Mouse (Mus musculus): Measurements from ENCODE around the gene Nudt17. TPM values are rescaled to one million over a fixed set of nuclear protein-coding genes. Genes with fewer than 3 reads are reported as not detected.

Nudt17 gene
- 2.9 TPM for polyA plus RNA-seq (2015; fragmentation: Illumina TruSeq; extraction: RNeasy Lipid Tissue Mini Kit (QIAGEN cat#74804); ENCODE audit: insufficient read depth, low read depth, low replicate concordance)

DNA sequence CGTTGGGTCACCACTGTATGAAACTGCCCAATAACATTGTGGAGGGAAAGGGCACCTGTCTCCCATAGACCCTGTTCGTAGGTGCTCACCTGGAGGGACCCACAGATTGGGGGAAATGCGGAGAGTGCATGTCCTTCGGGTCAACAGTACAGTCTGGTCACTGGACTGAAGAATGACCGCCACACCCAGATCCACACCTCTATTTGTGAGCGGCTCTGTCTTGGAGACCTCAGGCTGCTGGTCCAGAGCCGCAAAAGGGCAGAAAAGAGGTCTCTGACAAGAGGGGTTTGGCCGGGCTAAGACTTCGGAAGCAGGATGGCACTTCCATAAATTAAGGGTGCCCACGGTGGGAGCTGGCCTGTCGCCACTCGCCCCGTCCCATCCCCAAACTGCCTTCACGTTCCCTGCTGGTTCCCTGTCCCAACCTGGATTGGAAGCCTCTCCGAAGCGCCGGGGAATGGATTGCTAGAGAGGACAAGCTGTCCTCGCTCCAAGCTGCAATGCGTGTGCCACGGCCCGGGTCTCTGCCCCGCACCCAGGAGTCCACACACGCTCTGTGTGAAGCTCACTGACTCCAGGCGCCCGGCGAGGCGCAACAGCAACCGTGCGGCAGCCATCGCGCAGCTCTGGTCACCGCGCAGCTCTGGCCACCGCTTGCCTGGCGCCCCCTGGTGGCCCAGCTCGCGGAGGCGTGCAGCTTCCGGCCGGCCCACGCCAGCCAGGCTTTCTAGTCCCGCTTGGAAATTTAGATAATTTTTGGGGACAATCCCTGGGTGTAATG is at the start of gene Nudt17:
Nudt17 (minus strand) TSS at position 660 of the 781 bp plus-strand sequence.

DNA sequence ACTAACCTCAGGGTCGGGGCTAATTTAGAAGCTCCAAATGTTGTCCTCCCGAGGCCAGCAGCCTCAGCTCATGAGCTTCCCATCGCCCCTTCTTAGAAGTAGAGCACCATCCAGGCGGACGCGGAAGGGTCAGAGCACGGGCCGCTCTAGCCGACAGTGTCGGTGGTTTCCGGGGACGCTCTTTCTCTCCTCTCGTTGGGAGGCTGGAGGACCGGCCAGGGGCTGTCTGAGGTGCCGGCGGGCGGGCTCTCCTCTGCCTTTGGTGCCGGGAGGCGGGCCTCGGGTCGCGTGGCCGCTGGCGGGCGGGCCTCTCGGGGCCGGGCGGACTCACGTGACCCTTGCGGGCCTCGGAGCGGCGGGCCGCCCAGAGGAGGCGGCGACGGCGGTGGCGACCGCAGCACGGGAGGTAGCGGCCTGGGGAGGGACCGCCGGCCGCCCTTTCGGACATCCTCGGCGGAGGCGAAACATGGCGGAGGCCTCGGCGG is 19.0 kb upstream of the Nudt17 start, which contains the start of the genes Polr3c and Rnf115:
Polr3c (minus strand) TSS at position 286 of the 485 bp plus-strand sequence.
Rnf115 (plus strand) TSS at position 322 of the 485 bp plus-strand sequence.

DNA sequence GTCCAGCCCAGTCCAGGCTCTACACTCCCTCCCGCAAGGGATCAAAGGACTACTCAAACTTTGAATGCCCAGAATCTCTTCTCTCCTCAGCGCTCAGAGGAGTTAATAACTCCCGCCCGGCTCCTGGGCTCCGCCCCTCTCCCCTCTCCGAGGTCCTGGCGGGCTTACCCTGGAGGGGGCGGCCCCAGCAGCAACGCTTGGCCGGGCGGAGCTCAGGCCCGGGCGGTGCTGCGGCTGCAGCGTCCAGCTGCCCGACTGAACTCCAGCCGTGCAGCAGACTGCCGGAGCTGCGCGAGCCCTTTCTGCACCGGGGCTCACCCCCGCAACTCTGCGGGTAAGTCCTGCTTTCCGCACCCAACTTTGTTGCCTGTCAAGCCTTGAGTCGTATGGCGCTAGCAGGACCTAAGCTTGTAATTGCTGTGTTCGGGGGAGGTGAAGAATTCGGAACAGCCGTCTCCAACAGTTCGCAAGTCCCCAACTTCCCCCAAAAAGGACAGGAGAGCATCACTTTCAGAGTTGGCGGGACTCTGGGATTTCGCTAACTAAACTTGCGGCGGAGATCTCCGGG is 12.1 kb downstream of the Nudt17 start, which contains the start of gene Pias3:
Pias3 (plus strand) TSS at position 187 of the 568 bp plus-strand sequence.

DNA sequence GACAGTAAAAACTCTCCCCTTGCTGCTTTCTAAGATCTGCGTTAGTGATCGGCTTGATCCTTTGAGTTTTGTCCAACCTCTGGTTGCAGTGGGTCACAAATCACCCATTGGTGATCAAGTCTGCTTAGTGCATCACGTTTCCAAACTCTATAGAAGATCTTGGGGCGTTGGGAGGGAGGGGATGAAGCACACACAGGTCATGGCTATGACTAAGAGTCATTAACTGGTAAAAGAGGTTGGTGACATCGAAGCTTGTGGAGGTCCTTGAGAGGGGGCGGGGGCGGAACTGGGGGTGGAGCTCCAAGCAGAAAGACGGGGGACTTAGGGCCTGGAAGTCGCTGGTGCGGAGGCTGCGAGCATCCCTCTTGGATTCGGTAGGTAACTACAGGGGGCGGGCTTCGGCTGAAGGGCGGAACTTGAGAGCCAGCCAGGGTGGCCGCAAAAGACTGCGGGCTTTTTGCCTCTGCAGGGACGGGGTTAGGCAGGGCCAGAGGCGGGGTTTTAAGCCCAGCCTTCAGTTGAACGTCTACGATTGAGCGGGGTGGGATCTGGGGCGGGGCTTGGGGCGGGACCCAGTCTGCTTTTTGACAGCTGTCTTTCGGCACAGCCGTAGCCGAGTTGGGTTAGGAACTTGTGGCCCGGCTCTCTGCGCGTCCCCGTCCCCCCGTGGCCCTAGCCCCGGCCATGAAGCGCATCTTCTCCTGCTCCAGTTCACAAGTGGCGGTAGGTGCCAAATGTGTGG is 38.5 kb downstream of the Nudt17 start, which contains the start of gene Ankrd35:
Ankrd35 (plus strand) TSS at position 405 of the 742 bp plus-strand sequence.

Other genes starting within 250 kb of the Nudt17 start
- not detected for gene Hfe2, start 183.4 kb downstream of the Nudt17 start, polyA plus RNA-seq (2015; fragmentation: Illumina TruSeq; extraction: RNeasy Lipid Tissue Mini Kit (QIAGEN cat#74804); ENCODE audit: insufficient read depth, low read depth, low replicate concordance)
- gene Txnip, start 150.6 kb downstream of the Nudt17 start, polyA plus RNA-seq (2015; fragmentation: Illumina TruSeq; extraction: RNeasy Lipid Tissue Mini Kit (QIAGEN cat#74804); ENCODE audit: insufficient read depth, low read depth, low replicate concordance): 316 TPM
- not detected for gene Gm16253, start 131.6 kb downstream of the Nudt17 start, polyA plus RNA-seq (2015; fragmentation: Illumina TruSeq; extraction: RNeasy Lipid Tissue Mini Kit (QIAGEN cat#74804); ENCODE audit: insufficient read depth, low read depth, low replicate concordance)
- 15.7 TPM for gene Polr3gl, start 114.4 kb downstream of the Nudt17 start, polyA plus RNA-seq (2015; fragmentation: Illumina TruSeq; extraction: RNeasy Lipid Tissue Mini Kit (QIAGEN cat#74804); ENCODE audit: insufficient read depth, low read depth, low replicate concordance)
- not detected for gene Ankrd34a, start 111.9 kb downstream of the Nudt17 start, polyA plus RNA-seq (2015; fragmentation: Illumina TruSeq; extraction: RNeasy Lipid Tissue Mini Kit (QIAGEN cat#74804); ENCODE audit: insufficient read depth, low read depth, low replicate concordance)
- 7.0 TPM for gene Lix1l, start 107.4 kb downstream of the Nudt17 start, polyA plus RNA-seq (2015; fragmentation: Illumina TruSeq; extraction: RNeasy Lipid Tissue Mini Kit (QIAGEN cat#74804); ENCODE audit: insufficient read depth, low read depth, low replicate concordance)
- gene Rbm8a, start 78.6 kb downstream of the Nudt17 start, polyA plus RNA-seq (2015; fragmentation: Illumina TruSeq; extraction: RNeasy Lipid Tissue Mini Kit (QIAGEN cat#74804); ENCODE audit: insufficient read depth, low read depth, low replicate concordance): 9.3 TPM
- gene Pex11b, start 73.2 kb downstream of the Nudt17 start, polyA plus RNA-seq (2015; fragmentation: Illumina TruSeq; extraction: RNeasy Lipid Tissue Mini Kit (QIAGEN cat#74804); ENCODE audit: insufficient read depth, low read depth, low replicate concordance): 13.1 TPM
- not detected for gene Gm42957, start 73.1 kb downstream of the Nudt17 start, polyA plus RNA-seq (2015; fragmentation: Illumina TruSeq; extraction: RNeasy Lipid Tissue Mini Kit (QIAGEN cat#74804); ENCODE audit: insufficient read depth, low read depth, low replicate concordance)
- gene Itga10, start 63.0 kb downstream of the Nudt17 start, polyA plus RNA-seq (2015; fragmentation: Illumina TruSeq; extraction: RNeasy Lipid Tissue Mini Kit (QIAGEN cat#74804); ENCODE audit: insufficient read depth, low read depth, low replicate concordance): 3.6 TPM
- 0.31 TPM for gene Ankrd35, start 38.4 kb downstream of the Nudt17 start, polyA plus RNA-seq (2015; fragmentation: Illumina TruSeq; extraction: RNeasy Lipid Tissue Mini Kit (QIAGEN cat#74804); ENCODE audit: insufficient read depth, low read depth, low replicate concordance)
- gene Pias3, start 12.2 kb downstream of the Nudt17 start, polyA plus RNA-seq (2015; fragmentation: Illumina TruSeq; extraction: RNeasy Lipid Tissue Mini Kit (QIAGEN cat#74804); ENCODE audit: insufficient read depth, low read depth, low replicate concordance): 12.7 TPM
- gene Polr3c, start 19.1 kb upstream of the Nudt17 start, polyA plus RNA-seq (2015; fragmentation: Illumina TruSeq; extraction: RNeasy Lipid Tissue Mini Kit (QIAGEN cat#74804); ENCODE audit: insufficient read depth, low read depth, low replicate concordance): 6.0 TPM
- gene Rnf115, start 19.1 kb upstream of the Nudt17 start, polyA plus RNA-seq (2015; fragmentation: Illumina TruSeq; extraction: RNeasy Lipid Tissue Mini Kit (QIAGEN cat#74804); ENCODE audit: insufficient read depth, low read depth, low replicate concordance): 5.8 TPM
- not detected for gene Pdzk1, start 120.7 kb upstream of the Nudt17 start, polyA plus RNA-seq (2015; fragmentation: Illumina TruSeq; extraction: RNeasy Lipid Tissue Mini Kit (QIAGEN cat#74804); ENCODE audit: insufficient read depth, low read depth, low replicate concordance)
- gene Cd160, start 120.8 kb upstream of the Nudt17 start, polyA plus RNA-seq (2015; fragmentation: Illumina TruSeq; extraction: RNeasy Lipid Tissue Mini Kit (QIAGEN cat#74804); ENCODE audit: insufficient read depth, low read depth, low replicate concordance): not detected
- 3.8 TPM for gene Gja5, start 196.1 kb upstream of the Nudt17 start, polyA plus RNA-seq (2015; fragmentation: Illumina TruSeq; extraction: RNeasy Lipid Tissue Mini Kit (QIAGEN cat#74804); ENCODE audit: insufficient read depth, low read depth, low replicate concordance)
- 4.3 TPM for gene Gpr89, start 196.8 kb upstream of the Nudt17 start, polyA plus RNA-seq (2015; fragmentation: Illumina TruSeq; extraction: RNeasy Lipid Tissue Mini Kit (QIAGEN cat#74804); ENCODE audit: insufficient read depth, low read depth, low replicate concordance)
- not detected for gene Gja8, start 217.5 kb upstream of the Nudt17 start, polyA plus RNA-seq (2015; fragmentation: Illumina TruSeq; extraction: RNeasy Lipid Tissue Mini Kit (QIAGEN cat#74804); ENCODE audit: insufficient read depth, low read depth, low replicate concordance)

Data from pancreas, adult 10 weeks (tissue).